Mouse (Mus musculus): ENCODE measurements around the gene Ddx43. TPM values are rescaled to one million over a fixed set of nuclear protein-coding genes. Genes with fewer than 3 reads are reported as not detected.
A peak's percentile ranks its signal among the peaks of the same experiment; 100 is the strongest.
"Not testable (repeated sequence)": the region's sequence is repeated elsewhere in the genome, so short reads cannot be mapped to it uniquely, and the experiment has no call there.

Gene Ddx43
- not detected in 2 replicates for polyA plus RNA-seq (2012; rRNA removed)

- no peaks in the 10 kb centered on the region for H3K36me3 ChIP-seq (ENCODE audit: control insufficient read depth, insufficient read depth, low read length)
- 2% methylated on average over 90 of the region's 93 CpGs for WGBS
- H3K4me1 ChIP-seq (ENCODE audit: control insufficient read depth, insufficient read depth, insufficient read length, low read length): peaks cover 8% of the 10 kb centered on the region
- peaks cover 32% of the 10 kb centered on the region for H3K27me3 ChIP-seq (ENCODE audit: control insufficient read depth, insufficient read depth, low read length)
- H3K27ac ChIP-seq (ENCODE audit: insufficient read depth, low read depth, low read length): no peak within 1 kb of the TSS
- H3K4me3 ChIP-seq (ENCODE audit: low read depth, low read length): peak within 1 kb of the TSS; percentile 59
- no peak for TF ChIP-seq CTCF (IDR thresholded peaks at IDR 0.05; ENCODE audit: extremely low read depth, insufficient read length, insufficient replicate concordance, low read depth, low read length)
- TF ChIP-seq POLR2A (IDR thresholded peaks at IDR 0.05; ENCODE audit: low read depth, low read length): no peak
Measured at GRCm38 (mm10) chr9:78395630-78396351, at the start of gene Ddx43. Gene Ddx43 (plus strand): TSS chr9:78395777.

DNA sequence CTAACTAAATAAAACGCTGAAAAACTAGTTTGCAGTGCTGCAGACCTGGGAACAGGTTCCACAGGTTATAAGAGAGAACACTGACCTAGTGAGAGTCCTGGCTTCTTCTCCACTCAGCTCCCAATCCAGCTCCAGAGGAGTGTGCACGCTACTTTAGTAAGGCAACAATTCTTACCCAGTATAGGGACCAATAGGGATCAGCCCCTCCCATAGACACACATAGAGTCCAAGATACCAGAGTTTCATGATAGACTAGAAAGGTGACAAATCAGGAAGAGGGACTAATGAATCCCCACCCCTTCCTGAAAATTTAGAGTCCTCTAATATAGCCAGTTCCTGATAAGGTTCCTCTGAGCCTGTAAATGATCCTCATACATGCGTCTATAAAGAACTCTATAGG lies 48.6 kb upstream of the Ddx43 start:
- Histone ChIP-seq H3K4me1 (ENCODE audit: control insufficient read depth, insufficient read depth, insufficient read length, low read length) (peaks cover 9% of the 10 kb centered on the region; the same call in 1 of the 2 replicates), H3K27me3 (ENCODE audit: control insufficient read depth, insufficient read depth, low read length) (no peaks in the 10 kb centered on the region), H3K27ac (ENCODE audit: insufficient read depth, low read depth, low read length) (no peak overlapping the region), H3K36me3 (ENCODE audit: control insufficient read depth, insufficient read depth, low read length) (no peaks in the 10 kb centered on the region), H3K4me3 (ENCODE audit: low read depth, low read length) (no peak overlapping the region)
- TF ChIP-seq POLR2A (IDR thresholded peaks at IDR 0.05; ENCODE audit: low read depth, low read length) (no peak), CTCF (IDR thresholded peaks at IDR 0.05; ENCODE audit: extremely low read depth, insufficient read length, insufficient replicate concordance, low read depth, low read length) (no peak)
- 27% methylated on average over 3 of the region's 3 CpGs for WGBS

DNA sequence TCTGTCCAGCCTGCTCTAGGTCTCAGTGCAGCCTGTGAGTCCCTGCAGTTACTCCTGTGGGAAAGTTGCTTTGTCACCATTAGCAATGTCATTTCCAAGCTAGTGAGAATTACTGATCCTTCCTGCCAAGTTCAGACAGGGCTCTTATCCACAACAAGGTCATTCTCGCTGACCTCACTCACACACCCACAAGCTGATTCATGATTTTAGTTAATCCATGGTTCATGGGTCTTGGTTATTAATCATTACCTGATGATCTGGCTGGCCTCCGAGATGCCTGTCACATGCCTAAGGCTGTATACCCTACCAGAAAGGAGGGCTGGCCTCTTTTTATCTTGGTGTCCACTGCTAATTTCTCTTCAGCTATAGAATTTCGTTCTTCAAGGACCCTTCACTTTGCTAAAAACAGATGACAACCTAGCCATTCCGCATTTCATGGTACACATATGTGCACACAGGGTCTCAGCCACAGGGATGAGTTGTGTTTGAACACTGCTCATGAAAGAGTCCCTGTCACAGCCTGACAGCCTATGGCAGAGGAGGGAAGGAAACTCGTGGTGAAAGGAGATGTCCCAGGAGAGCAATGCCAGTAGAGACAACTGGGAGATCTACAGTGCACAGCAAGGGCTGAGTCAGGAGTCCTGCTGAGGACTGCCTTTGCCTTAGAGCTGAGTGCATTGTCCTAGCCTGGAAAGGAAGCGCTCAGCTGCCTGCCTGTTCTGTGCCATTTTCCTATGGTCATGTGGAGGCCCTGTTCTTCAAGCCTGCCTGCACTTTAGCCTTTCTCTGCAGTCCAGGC lies 47.2 kb upstream of the Ddx43 start:
- 35% methylated on average over 6 of the region's 6 CpGs for WGBS
- peak overlapping the region; percentile 30; the same call in 1 of the 2 replicates for H3K27ac ChIP-seq (ENCODE audit: insufficient read depth, low read depth, low read length)
- H3K36me3 ChIP-seq (ENCODE audit: control insufficient read depth, insufficient read depth, low read length); H3K4me1 ChIP-seq (ENCODE audit: control insufficient read depth, insufficient read depth, insufficient read length, low read length); H3K4me3 ChIP-seq (ENCODE audit: low read depth, low read length); H3K27me3 ChIP-seq (ENCODE audit: control insufficient read depth, insufficient read depth, low read length): not testable (repeated sequence)

DNA sequence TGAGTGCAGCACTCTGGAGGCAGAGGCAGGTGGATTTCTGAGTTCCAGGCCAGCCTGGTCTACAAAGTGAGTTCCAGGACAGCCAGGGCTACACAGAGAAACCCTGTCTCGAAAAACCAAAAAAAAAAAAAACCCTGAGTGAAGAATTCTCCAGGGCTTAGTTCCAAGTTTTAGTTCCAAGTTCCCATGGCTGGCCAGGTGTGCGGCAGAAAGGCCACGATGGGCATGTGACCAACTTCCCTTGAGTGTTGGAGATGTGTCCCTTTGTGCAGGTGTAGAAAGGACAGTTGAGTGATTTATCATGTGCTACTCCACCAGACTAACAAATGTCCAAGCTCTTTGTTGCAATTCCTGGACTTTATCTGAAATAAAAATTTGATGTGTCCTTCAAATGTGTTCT lies 46.4 kb upstream of the Ddx43 start:
- H3K27me3 ChIP-seq (ENCODE audit: control insufficient read depth, insufficient read depth, low read length); H3K36me3 ChIP-seq (ENCODE audit: control insufficient read depth, insufficient read depth, low read length); H3K4me1 ChIP-seq (ENCODE audit: control insufficient read depth, insufficient read depth, insufficient read length, low read length); H3K27ac ChIP-seq (ENCODE audit: insufficient read depth, low read depth, low read length); H3K4me3 ChIP-seq (ENCODE audit: low read depth, low read length): not testable (repeated sequence)
- WGBS: 50% methylated on average over 3 of the region's 3 CpGs

GRCm38 (mm10) chr9:78350007-78350406 lies 45.6 kb upstream of the Ddx43 start:
- H3K36me3 ChIP-seq (ENCODE audit: control insufficient read depth, insufficient read depth, low read length); H3K4me1 ChIP-seq (ENCODE audit: control insufficient read depth, insufficient read depth, insufficient read length, low read length); H3K4me3 ChIP-seq (ENCODE audit: low read depth, low read length); H3K27me3 ChIP-seq (ENCODE audit: control insufficient read depth, insufficient read depth, low read length); H3K27ac ChIP-seq (ENCODE audit: insufficient read depth, low read depth, low read length): not testable (repeated sequence)

DNA sequence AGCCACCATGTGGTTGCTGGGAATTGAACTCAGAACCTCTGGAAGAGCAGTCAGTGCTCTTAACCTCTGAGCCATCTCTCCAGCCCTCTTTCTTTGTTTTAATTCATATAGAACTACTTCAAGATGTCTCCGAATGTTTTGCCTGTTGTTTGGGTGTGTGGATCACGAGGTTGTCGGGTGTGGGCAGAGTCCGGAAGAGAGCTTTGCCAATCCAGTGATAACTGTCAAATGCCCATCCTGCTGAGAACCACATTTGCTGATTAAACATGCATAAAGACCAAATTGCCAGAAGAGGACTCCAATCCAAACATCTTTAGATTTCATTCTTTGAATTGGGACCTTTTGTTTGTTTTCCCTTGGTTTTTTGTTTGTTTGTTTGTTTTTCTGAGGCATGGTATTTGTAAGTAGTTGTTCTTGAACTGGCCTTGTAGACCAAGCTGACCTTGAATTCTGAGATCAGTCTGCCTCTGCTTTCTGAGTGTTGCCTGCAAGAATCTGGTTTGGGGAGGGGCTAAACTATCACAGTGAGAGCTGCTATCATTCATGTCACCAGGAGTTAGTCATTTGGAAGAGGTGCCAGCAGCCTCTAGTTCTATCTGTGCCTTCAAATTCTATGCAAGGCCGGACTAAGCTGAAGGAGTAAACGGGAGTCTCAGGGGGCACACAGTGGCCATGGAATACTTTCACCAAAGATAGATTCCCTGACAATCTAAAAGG lies 43.9 kb upstream of the Ddx43 start:
- H3K27me3 ChIP-seq (ENCODE audit: control insufficient read depth, insufficient read depth, low read length): no peaks in the 10 kb centered on the region
- no peak overlapping the region for H3K27ac ChIP-seq (ENCODE audit: insufficient read depth, low read depth, low read length)
- no peaks in the 10 kb centered on the region for H3K36me3 ChIP-seq (ENCODE audit: control insufficient read depth, insufficient read depth, low read length)
- WGBS: 72% methylated on average over 6 of the region's 6 CpGs
- no peak overlapping the region for H3K4me3 ChIP-seq (ENCODE audit: low read depth, low read length)
- peaks cover 10% of the 10 kb centered on the region; the same call in 1 of the 2 replicates for H3K4me1 ChIP-seq (ENCODE audit: control insufficient read depth, insufficient read depth, insufficient read length, low read length)
- no peak for TF ChIP-seq CTCF (IDR thresholded peaks at IDR 0.05; ENCODE audit: extremely low read depth, insufficient read length, insufficient replicate concordance, low read depth, low read length)
- TF ChIP-seq POLR2A (IDR thresholded peaks at IDR 0.05; ENCODE audit: low read depth, low read length): no peak
